Mouse (Mus musculus) limb, embryonic 14.5 days (tissue): Measurements from ENCODE around the gene Lrrk1. TPM values are rescaled to one million over a fixed set of nuclear protein-coding genes. Genes with fewer than 3 reads are reported as not detected.

Source experiments
- ATAC-seq: fragments of 200-750 bp; cut with Nextera tagmentation; 2 replicates; pipeline ENCODE4 v1.8.0; 2017; ENCODE audit warnings: low read depth, moderate number of reproducible peaks, moderate TSS enrichment; ENCODE audit not compliant: low FRiP score
- DNase-seq: peaks from one replicate; pipeline ENCODE4 v3.0.0-alpha.2; 2015; ENCODE audit warnings: low spot score
- H3K27ac ChIP-seq: fragments of 300-500 bp; sonication (generic); replicated peaks from 2 replicates; pipeline ENCODE4 v1.5.1; 2014; ENCODE audit warnings: low read depth, mild to moderate bottlenecking, low read length, moderate library complexity, mixed read lengths
- H3K27me3 ChIP-seq: fragments of 300-500 bp; sonication (generic); 2 replicates; pipeline ENCODE4 v1.6.1; 2014; ENCODE audit warnings: low read length, mixed read lengths; ENCODE audit not compliant: control insufficient read depth, insufficient read depth
- H3K36me3 ChIP-seq: fragments of 300-500 bp; sonication (generic); 2 replicates; pipeline ENCODE4 v1.6.1; 2014; ENCODE audit warnings: mild to moderate bottlenecking, low read length, moderate library complexity, mixed read lengths; ENCODE audit not compliant: control insufficient read depth, insufficient read depth
- H3K4me1 ChIP-seq: fragments of 300-500 bp; sonication (generic); 2 replicates; pipeline ENCODE4 v1.6.1; 2014; ENCODE audit warnings: antibody characterized with exemption, low read length, mixed read lengths; ENCODE audit not compliant: control insufficient read depth, insufficient read depth
- H3K4me2 ChIP-seq: fragments of 300-500 bp; sonication (generic); replicated peaks from 2 replicates; pipeline ENCODE4 v1.6.1; 2014; ENCODE audit warnings: low read depth, mild to moderate bottlenecking, low read length, moderate library complexity; ENCODE audit not compliant: severe bottlenecking
- H3K4me3 ChIP-seq: fragments of 300-500 bp; sonication (generic); replicated peaks from 2 replicates; pipeline ENCODE4 v1.5.1; 2014; ENCODE audit warnings: low read length
- H3K9ac ChIP-seq: fragments of 300-500 bp; sonication (generic); 2 replicates; pipeline ENCODE4 v1.6.1; 2014; ENCODE audit warnings: mild to moderate bottlenecking, low read depth, low read length, moderate library complexity; ENCODE audit not compliant: severe bottlenecking
- H3K9me3 ChIP-seq: fragments of 300-500 bp; sonication (generic); 2 replicates; pipeline ENCODE4 v1.6.1; 2016; ENCODE audit warnings: low read length; ENCODE audit not compliant: control insufficient read depth
- POLR2A ChIP-seq: fragments of 200-500 bp; IDR thresholded peaks from 2 replicates; pipeline ENCODE4 v1.8.0; 2012; ENCODE audit warnings: inconsistent platforms, mild to moderate bottlenecking, moderate library complexity, borderline replicate concordance; ENCODE audit not compliant: insufficient read depth, insufficient read length; ENCODE audit errors: extremely low read depth
- WGBS: fragments of 180-500 bp; shearing (Covaris S2); extraction: QIAGEN DNeasy Blood & Tissue Kit; methylation state at CpG from one replicate; pipeline ENCODE4 v1.1.7; 2014; 5-methylcytosine and 5-hydroxymethylcytosine counted together
- polyA plus RNA-seq, 2 experiments: library from polyadenylated mRNA; depleted of rRNA in 1 of 2; stranded (reverse) in 1 of 2; unstranded in 1 of 2; fragments of >200 nt; fragmentation: Nextera tagmentation in 1 of 2; extraction: Ambion mirVana in 1 of 2; gene quantifications; 2 replicates each; pipeline versions ENCODE4 v1.2.1 to v1.2.3; 2012 to 2014

Lrrk1 gene
- polyA plus RNA-seq, 2 experiments = 13.1 to 16.1 TPM

DNA sequence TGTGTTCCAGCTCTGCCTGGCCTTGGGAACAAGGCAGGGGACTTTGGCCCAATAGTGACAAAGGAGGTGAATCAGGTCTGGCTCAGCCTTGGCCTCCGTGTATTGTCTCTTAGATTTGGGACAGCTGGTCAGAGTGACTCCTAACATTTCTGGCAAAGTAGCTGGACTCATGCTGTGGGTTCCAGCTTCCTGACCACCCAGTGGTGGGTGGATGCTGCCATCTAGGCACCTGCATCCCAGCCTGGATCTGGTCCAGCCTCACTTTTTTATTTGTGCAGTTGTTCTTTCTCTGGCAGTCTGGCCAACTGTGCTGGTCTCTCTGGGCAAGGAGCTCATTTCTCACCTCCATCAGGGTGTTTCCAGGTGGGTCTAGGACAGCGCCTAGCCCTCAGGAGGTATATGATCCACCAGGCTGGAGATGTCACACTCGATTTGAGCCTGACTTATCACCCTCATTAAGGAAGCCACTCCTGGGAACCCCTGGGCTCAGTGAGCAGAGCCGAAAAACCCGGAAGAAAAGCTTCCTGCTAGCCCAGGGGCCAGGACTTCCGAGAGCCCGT is 144.3 kb downstream of the Lrrk1 start:
- no peak overlapping the region for H3K9ac ChIP-seq
- WGBS = 76% methylated on average over 7 of the region's 7 CpGs
- ATAC-seq (no peak), DNase-seq (no peak)
- H3K27ac ChIP-seq = no peak overlapping the region
- no peak overlapping the region for H3K4me3 ChIP-seq
- TF ChIP-seq POLR2A = no peak
- peaks cover 10% of the 10 kb centered on the region; the same call in 1 of the 2 replicates for H3K4me1 ChIP-seq
- H3K36me3 ChIP-seq = no peaks in the 10 kb centered on the region
- no peaks in the 10 kb centered on the region for H3K9me3 ChIP-seq
- H3K4me2 ChIP-seq = no peak overlapping the region
- no peaks in the 10 kb centered on the region for H3K27me3 ChIP-seq

DNA sequence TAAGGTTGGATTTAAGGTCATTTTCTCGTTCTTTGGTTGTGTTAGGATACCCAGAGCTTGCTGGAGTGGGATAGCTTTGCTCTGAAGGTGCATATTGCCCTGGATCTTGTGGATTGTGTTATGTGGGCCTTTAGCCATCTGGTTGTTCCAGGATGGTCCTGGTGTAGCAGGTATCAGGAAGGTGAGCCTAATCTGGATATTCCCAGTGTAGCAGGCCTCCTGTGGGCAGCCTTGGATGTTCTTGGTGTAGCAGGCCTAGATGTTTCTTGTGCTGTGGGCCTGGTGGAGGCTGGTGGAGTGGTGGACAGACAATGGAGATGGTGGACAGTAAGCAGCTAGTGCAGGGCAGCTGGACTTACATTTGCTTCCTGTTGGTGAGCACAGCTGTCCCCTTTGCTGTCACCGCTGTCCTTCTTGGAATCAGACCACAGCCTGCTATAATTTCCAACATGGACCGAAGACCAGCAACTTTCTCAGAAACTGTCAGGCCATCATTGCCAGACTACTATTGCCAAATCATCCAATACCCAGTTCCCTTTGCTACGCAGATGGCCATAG is 146.2 kb downstream of the Lrrk1 start:
- Histone ChIP-seq H3K4me2 (no peak overlapping the region), H3K27me3 (no peaks in the 10 kb centered on the region), H3K9me3 (no peaks in the 10 kb centered on the region), H3K36me3 (no peaks in the 10 kb centered on the region), H3K27ac (no peak overlapping the region), H3K9ac (no peak overlapping the region), H3K4me1 (no peaks in the 10 kb centered on the region), H3K4me3 (no peak overlapping the region)
- WGBS = 87% methylated on average over 4 of the region's 4 CpGs
- TF ChIP-seq POLR2A = no peak
- no peak for ATAC-seq
- DNase-seq = no peak

DNA sequence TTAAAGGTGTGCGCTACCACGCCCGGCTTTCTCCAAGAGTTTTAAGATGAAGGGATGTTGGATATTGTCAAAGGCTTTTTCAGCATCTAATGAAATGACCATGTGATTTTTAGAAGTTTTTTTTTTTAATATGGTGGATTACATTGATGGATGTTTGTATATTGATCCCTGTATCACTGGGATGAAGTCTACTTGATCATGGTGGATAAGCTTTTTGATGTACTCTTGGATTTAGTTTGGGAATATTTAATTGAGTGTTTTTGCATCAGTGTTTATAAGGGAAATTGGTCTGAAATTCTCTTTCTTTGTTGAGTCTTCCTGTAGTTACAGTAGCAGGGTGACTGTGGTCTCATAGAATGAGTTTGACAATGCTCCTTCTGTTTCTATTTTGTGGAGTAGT is 150.0 kb downstream of the Lrrk1 start:
- Histone ChIP-seq H3K4me1 (peaks cover 4% of the 10 kb centered on the region; the same call in 1 of the 2 replicates), H3K9ac (no peak overlapping the region), H3K4me3 (no peak overlapping the region), H3K4me2 (no peak overlapping the region), H3K27me3 (no peaks in the 10 kb centered on the region), H3K9me3 (no peaks in the 10 kb centered on the region), H3K36me3 (no peaks in the 10 kb centered on the region), H3K27ac (no peak overlapping the region)
- no peak for DNase-seq
- TF ChIP-seq POLR2A = no peak
- ATAC-seq = no peak
- WGBS = 93% methylated on average over 3 of the region's 3 CpGs

DNA sequence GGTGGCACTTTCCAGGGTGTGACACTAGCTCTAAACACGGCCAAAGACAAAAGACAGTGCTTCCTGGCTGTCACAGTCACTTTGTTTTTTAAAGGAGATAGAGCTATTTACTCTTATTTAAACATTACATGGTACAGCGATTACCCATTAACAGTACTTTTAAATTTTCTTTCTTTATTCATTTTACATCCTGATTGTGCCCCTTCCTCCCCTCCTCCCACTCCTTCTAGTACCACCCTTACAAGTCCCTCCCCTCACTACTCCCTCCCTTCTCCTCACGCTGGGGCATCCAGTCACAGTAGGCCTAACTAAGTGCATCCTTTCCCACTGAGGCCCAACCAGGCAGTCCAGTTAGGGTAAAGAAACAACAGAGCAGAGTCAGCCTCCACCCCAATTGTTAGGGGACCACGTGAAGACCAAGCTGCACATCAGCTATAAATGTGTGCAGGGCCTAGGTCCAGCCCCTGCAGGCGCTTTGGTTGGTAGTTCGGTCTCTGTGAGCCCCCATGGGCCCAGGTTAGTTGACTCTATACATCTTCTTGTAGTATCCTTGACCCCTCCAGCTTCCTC is 154.1 kb downstream of the Lrrk1 start:
- DNase-seq (no peak), ATAC-seq (no peak)
- Histone ChIP-seq H3K4me2 (no peak overlapping the region), H3K4me3 (no peak overlapping the region), H3K4me1 (peaks cover 33% of the 10 kb centered on the region), H3K9ac (no peak overlapping the region), H3K9me3 (no peaks in the 10 kb centered on the region), H3K27ac (no peak overlapping the region), H3K27me3 (no peaks in the 10 kb centered on the region), H3K36me3 (no peaks in the 10 kb centered on the region)
- 79% methylated on average over 6 of the region's 6 CpGs for WGBS
- no peak for TF ChIP-seq POLR2A

DNA sequence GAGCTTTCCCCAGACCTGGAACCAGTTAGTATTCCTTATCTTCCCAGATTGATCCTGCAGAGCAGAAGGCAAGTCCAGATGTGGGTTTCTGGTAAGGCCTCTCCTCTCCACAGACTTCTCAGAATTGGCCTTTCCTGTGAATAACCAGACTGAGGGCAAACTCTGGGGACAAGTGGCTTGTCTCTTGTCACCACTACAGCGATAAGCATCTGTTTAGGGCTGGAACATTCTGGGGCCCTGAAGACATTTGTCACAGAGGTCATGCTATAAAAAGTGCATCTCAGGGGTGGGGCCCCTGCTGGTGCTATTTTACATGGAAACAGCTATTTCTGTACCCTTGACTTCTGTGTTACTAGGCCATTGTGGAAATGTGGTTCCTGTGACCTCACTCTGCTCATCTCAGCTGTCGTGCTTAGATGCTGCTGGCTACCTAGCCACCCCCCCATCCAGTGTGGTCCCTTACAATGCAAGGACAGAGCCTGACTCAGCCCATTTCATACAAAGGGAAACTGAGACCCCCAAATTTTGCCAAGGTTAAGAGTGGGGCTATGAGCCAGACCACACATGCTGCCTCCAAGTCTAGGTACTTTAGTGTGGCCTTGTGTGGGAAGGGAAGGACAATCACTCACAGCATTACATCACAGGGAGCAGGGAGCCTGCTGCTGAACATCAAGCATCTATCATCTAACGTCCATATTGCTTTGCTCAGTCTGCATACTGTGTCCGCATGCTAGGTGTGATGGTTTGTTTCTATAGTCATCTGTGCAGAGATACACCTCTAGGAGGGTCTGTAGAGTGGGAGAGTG is 154.8 kb downstream of the Lrrk1 start:
- no peaks in the 10 kb centered on the region for H3K9me3 ChIP-seq
- peaks cover 38% of the 10 kb centered on the region for H3K4me1 ChIP-seq
- H3K4me2 ChIP-seq = no peak overlapping the region
- no peak overlapping the region for H3K4me3 ChIP-seq
- TF ChIP-seq POLR2A = no peak
- H3K27ac ChIP-seq = no peak overlapping the region
- H3K36me3 ChIP-seq = no peaks in the 10 kb centered on the region
- WGBS = 72% methylated on average over 4 of the region's 4 CpGs
- H3K27me3 ChIP-seq = no peaks in the 10 kb centered on the region
- ATAC-seq = no peak
- no peak overlapping the region for H3K9ac ChIP-seq
- DNase-seq = no peak
